Mouse (Mus musculus) forebrain, embryonic 14.5 days (tissue): Measurements from ENCODE around the gene Malsu1. TPM values are rescaled to one million over a fixed set of nuclear protein-coding genes. Genes with fewer than 3 reads are reported as not detected.

Experiments used
- ATAC-seq: fragments of 200-750 bp; cut with Nextera tagmentation; 2 replicates; pipeline ENCODE4 v1.8.0; 2017; ENCODE audit warnings: mild to moderate bottlenecking, moderate library complexity
- DNase-seq: peaks from one replicate; pipeline ENCODE4 v3.0.0-alpha.2; 2015; ENCODE audit warnings: low spot score
- H3K27ac ChIP-seq: fragments of 300-500 bp; sonication (generic); 2 replicates; pipeline ENCODE4 v1.5.1; 2014; ENCODE audit warnings: low read depth, mild to moderate bottlenecking, control low read depth, low read length, moderate library complexity
- H3K27me3 ChIP-seq: fragments of 300-500 bp; sonication (generic); replicated peaks from 2 replicates; pipeline ENCODE4 v1.6.1; 2014; ENCODE audit warnings: low read length, control low read depth, mixed read lengths; ENCODE audit not compliant: control insufficient read depth, insufficient read depth
- H3K36me3 ChIP-seq: fragments of 300-500 bp; sonication (generic); 2 replicates; pipeline ENCODE4 v1.6.1; 2014; ENCODE audit warnings: low read length, control low read depth; ENCODE audit not compliant: control insufficient read depth, insufficient read depth
- H3K4me1 ChIP-seq: fragments of 300-500 bp; sonication (generic); 2 replicates; pipeline ENCODE4 v1.6.1; 2014; ENCODE audit warnings: antibody characterized with exemption, low read length, control low read depth; ENCODE audit not compliant: control insufficient read depth, insufficient read depth
- H3K4me2 ChIP-seq: fragments of 300-500 bp; sonication (generic); 2 replicates; pipeline ENCODE4 v1.6.1; 2014; ENCODE audit warnings: mild to moderate bottlenecking, control low read depth, low read length
- H3K4me3 ChIP-seq: fragments of 300-500 bp; sonication (generic); 2 replicates; pipeline ENCODE4 v1.5.1; 2014; ENCODE audit warnings: low read depth, low read length, control low read depth
- H3K9ac ChIP-seq: fragments of 300-500 bp; sonication (generic); 2 replicates; pipeline ENCODE4 v1.6.1; 2014; ENCODE audit warnings: mild to moderate bottlenecking, low read length, control low read depth, moderate library complexity
- H3K9me3 ChIP-seq: fragments of 300-500 bp; sonication (generic); replicated peaks from 2 replicates; pipeline ENCODE4 v1.6.1; 2016; ENCODE audit warnings: low read length, control low read depth, mixed read lengths; ENCODE audit not compliant: control insufficient read depth
- WGBS: fragments of 180-500 bp; shearing (Covaris S2); extraction: QIAGEN DNeasy Blood & Tissue Kit; methylation state at CpG from one replicate; pipeline ENCODE4 v1.1.7; 2014; 5-methylcytosine and 5-hydroxymethylcytosine counted together
- polyA plus RNA-seq: library from polyadenylated mRNA; unstranded; fragments of >200 nt; fragmentation: Nextera tagmentation; extraction: Ambion mirVana; gene quantifications from 2 replicates; pipeline ENCODE4 v1.2.1, GENCODE M21; 2014

Malsu1 gene
- polyA plus RNA-seq, 1 experiment from 2014 or later, result 65.0 TPM

- Histone ChIP-seq H3K27ac (no peak overlapping the region), H3K4me2 (no peak overlapping the region)
These were observed 44.9 kb downstream of the Malsu1 start for GRCm38 (mm10) chr6:49118446-49118845.

GRCm38 (mm10) chr6:49119462-49120135 lies 46.0 kb downstream of the Malsu1 start:
- no peak overlapping the region for H3K27ac ChIP-seq
- DNase-seq, result peak; percentile 45

More at GRCm38 (mm10) chr6:49118446-49118845, 44.9 kb downstream of the Malsu1 start:
- Histone ChIP-seq H3K9me3 (no peaks in the 10 kb centered on the region), H3K27me3 (no peaks in the 10 kb centered on the region), H3K9ac (no peak overlapping the region), H3K36me3 (peaks cover 24% of the 10 kb centered on the region), H3K4me3 (no peak overlapping the region), H3K4me1 (peaks cover 2% of the 10 kb centered on the region; the same call in 1 of the 2 replicates)
- DNase-seq, result no peak
- 76% methylated on average over 8 of the region's 8 CpGs for WGBS
- no peak for ATAC-seq

GRCm38 (mm10) chr6:49120370-49120769 lies 46.8 kb downstream of the Malsu1 start:
- Histone ChIP-seq H3K9me3 (no peaks in the 10 kb centered on the region), H3K9ac (no peak overlapping the region), H3K36me3 (peaks cover 22% of the 10 kb centered on the region), H3K4me1 (peaks cover 2% of the 10 kb centered on the region; the same call in 1 of the 2 replicates), H3K4me3 (no peak overlapping the region), H3K27me3 (no peaks in the 10 kb centered on the region), H3K4me2 (no peak overlapping the region), H3K27ac (no peak overlapping the region)
- DNase-seq (no peak), ATAC-seq (no peak)
- WGBS, result 97% methylated on average over 3 of the region's 3 CpGs

More at GRCm38 (mm10) chr6:49119462-49120135, 46.0 kb downstream of the Malsu1 start:
- no peaks in the 10 kb centered on the region for H3K9me3 ChIP-seq
- H3K4me1 ChIP-seq, result peaks cover 2% of the 10 kb centered on the region; the same call in 1 of the 2 replicates
- H3K4me2 ChIP-seq, result no peak overlapping the region
- no peaks in the 10 kb centered on the region for H3K27me3 ChIP-seq
- no peak overlapping the region for H3K4me3 ChIP-seq
- ATAC-seq, result no peak
- WGBS, result 81% methylated on average over 1 of the region's 1 CpGs
- H3K36me3 ChIP-seq, result peaks cover 24% of the 10 kb centered on the region
- H3K9ac ChIP-seq, result no peak overlapping the region

- Histone ChIP-seq H3K9ac (no peak overlapping the region), H3K9me3 (no peaks in the 10 kb centered on the region), H3K4me2 (no peak overlapping the region), H3K36me3 (no peaks in the 10 kb centered on the region; the same call in 1 of the 2 replicates), H3K4me1 (no peaks in the 10 kb centered on the region), H3K4me3 (no peak overlapping the region), H3K27me3 (no peaks in the 10 kb centered on the region), H3K27ac (no peak overlapping the region)
- no peak for ATAC-seq
- DNase-seq, result no peak
These were observed 56.7 kb downstream of the Malsu1 start for GRCm38 (mm10) chr6:49130328-49130727.

- Histone ChIP-seq H3K36me3 (no peaks in the 10 kb centered on the region; the same call in 1 of the 2 replicates), H3K4me3 (no peak overlapping the region), H3K27ac (no peak overlapping the region), H3K9me3 (no peaks in the 10 kb centered on the region), H3K27me3 (no peaks in the 10 kb centered on the region), H3K4me2 (no peak overlapping the region), H3K9ac (no peak overlapping the region), H3K4me1 (no peaks in the 10 kb centered on the region)
- WGBS, result 78% methylated on average over 9 of the region's 9 CpGs
- no peak for DNase-seq
- no peak for ATAC-seq
These were observed 58.3 kb downstream of the Malsu1 start for GRCm38 (mm10) chr6:49131855-49132254.

GRCm38 (mm10) chr6:49132352-49133090 lies 58.9 kb downstream of the Malsu1 start:
- WGBS, result 37% methylated on average over 6 of the region's 6 CpGs
- Histone ChIP-seq H3K4me3 (no peak overlapping the region), H3K27me3 (no peaks in the 10 kb centered on the region), H3K4me2 (no peak overlapping the region), H3K9ac (no peak overlapping the region), H3K9me3 (no peaks in the 10 kb centered on the region), H3K4me1 (no peaks in the 10 kb centered on the region), H3K27ac (no peak overlapping the region), H3K36me3 (no peaks in the 10 kb centered on the region; the same call in 1 of the 2 replicates)
- ATAC-seq (no peak), DNase-seq (no peak)

Other genes starting within 250 kb of the Malsu1 start
- gene Tmem176a, start 232.9 kb upstream of the Malsu1 start, polyA plus RNA-seq, result 18.8 and 23.8 TPM in 2 replicates
- gene Tmem176b, start 232.3 kb upstream of the Malsu1 start, polyA plus RNA-seq, result 108 and 131 TPM in 2 replicates
- not detected in 2 replicates for gene Aoc1, start 200.9 kb upstream of the Malsu1 start, polyA plus RNA-seq
- gene 1600015I10Rik, start 143.9 kb upstream of the Malsu1 start, polyA plus RNA-seq, result not detected in 2 replicates
- gene Doxl2, start 98.8 kb upstream of the Malsu1 start, polyA plus RNA-seq, result not detected in 2 replicates
- not detected in 2 replicates for gene Svs1, start 86.9 kb upstream of the Malsu1 start, polyA plus RNA-seq
- gene Gpnmb, start 37.2 kb upstream of the Malsu1 start, polyA plus RNA-seq, result 0.80 and 0.83 TPM in 2 replicates
- 30.6 and 32.9 TPM in 2 replicates for gene Igf2bp3, start 141.2 kb downstream of the Malsu1 start, polyA plus RNA-seq
- 76.3 and 84.1 TPM in 2 replicates for gene Tra2a, start 190.2 kb downstream of the Malsu1 start, polyA plus RNA-seq
- gene Ccdc126, start 245.5 kb downstream of the Malsu1 start, polyA plus RNA-seq, result 10.2 and 12.6 TPM in 2 replicates